Comparison of ENCODE assay signal across 8 mouse cellular contexts in the genomic region with DNA sequence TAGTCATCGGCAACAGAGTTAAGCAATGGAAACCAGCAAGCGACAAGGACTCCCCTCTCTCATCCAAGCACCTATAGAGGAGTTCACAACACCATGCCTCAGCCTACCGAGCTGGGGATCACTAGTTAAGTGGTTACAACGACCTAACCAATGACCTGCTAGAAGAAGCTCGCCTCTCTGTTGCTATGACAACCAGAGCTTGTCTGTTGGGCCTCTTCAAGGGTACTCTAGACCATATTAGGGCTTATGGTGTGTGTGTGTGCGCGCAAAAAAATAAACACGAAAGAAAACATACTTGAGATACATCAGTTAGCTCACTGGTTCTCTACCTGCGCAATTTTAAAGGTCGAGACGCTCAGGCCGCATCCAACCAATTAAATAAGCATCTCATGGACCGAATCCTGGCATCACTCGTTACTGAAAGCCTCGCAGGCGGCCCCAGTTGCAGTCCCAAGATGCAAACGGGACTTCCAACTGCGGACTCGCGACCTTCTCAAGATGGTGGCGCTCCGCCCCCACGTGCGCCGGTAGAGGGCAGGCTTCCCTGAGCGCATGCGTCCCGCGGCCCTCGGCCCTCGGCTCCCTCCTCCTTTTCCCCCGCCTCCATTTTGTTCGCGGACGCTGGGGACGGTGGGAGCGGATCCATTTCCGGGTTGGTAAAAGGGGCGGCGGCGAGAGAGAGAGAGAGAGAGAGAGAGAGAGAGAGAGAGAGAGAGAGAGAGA. TPM values are rescaled to one million over a fixed set of nuclear protein-coding genes. Genes with fewer than 3 reads are reported as not detected.
DNase-seq lines count a peak whose midpoint lies in the region; ATAC-seq and TF ChIP-seq lines count a peak whose summit lies in the region.

Wipf2 (plus strand) TSS at position 611 of the 723 bp plus-strand sequence.

- peaks cover 3 to 11% of the 10 kb centered on the region in 2 experiments for H3K36me3 ChIP-seq in MEL (ENCODE audit: control insufficient read depth in 1 of 2, insufficient read depth in 2 of 2, low read length in 2 of 2)
- peaks cover 24% of the 10 kb centered on the region for H3K36me3 ChIP-seq in hindbrain, embryonic 10.5 days
- peaks cover 6% of the 10 kb centered on the region for H3K36me3 ChIP-seq in lung, postnatal 0 days (ENCODE audit: insufficient read depth, low read length)

- peak in 2 of 3 experiments; percentile 41 to 63; a peak in 4 of 6 replicates for TF ChIP-seq CTCF in MEL (IDR thresholded peaks at IDR 0.05 in 2 of 3, conservative IDR thresholded peaks at IDR 0.05 in 1 of 3; ENCODE audit: control insufficient read depth in 1 of 3, insufficient read depth in 1 of 3, low read depth in 2 of 3, low read length in 3 of 3, poor library complexity in 1 of 3, severe bottlenecking in 1 of 3)
- TF ChIP-seq CTCF in cerebellum, adult 2 months (IDR thresholded peaks at IDR 0.05; ENCODE audit: borderline replicate concordance, insufficient read depth, low read depth, low read length), result peak; percentile 58; the same call in 1 of the 2 replicates
- peak; percentile 83 for TF ChIP-seq CTCF in lung, postnatal 0 days (IDR thresholded peaks at IDR 0.05)

- peaks cover 12% of the 10 kb centered on the region for H3K79me2 ChIP-seq in MEL (ENCODE audit: control insufficient read depth, insufficient read depth, low read length, poor library complexity)

- peak; percentile 93 for ATAC-seq in lung, postnatal 0 days

- H3K9ac ChIP-seq in MEL (ENCODE audit: control insufficient read depth, low read depth, low read length, poor library complexity, severe bottlenecking), result peak within 1 kb of the TSS; percentile 79
- H3K9ac ChIP-seq in lung, postnatal 0 days (replicated peaks; ENCODE audit: low read depth), result peak within 1 kb of the TSS; percentile 48

- H3K4me3 ChIP-seq in MEL (ENCODE audit: control insufficient read depth in 1 of 2, insufficient read depth in 1 of 2, low read depth in 2 of 2, low read length in 2 of 2), result peak within 1 kb of the TSS; percentile 92 to 95
- H3K4me3 ChIP-seq in cerebellum, adult 2 months (replicated peaks; ENCODE audit: insufficient read depth, low read depth, low read length), result peak within 1 kb of the TSS; percentile 100
- H3K4me3 ChIP-seq in hindbrain, embryonic 10.5 days, result peak within 1 kb of the TSS; percentile 71
- peak within 1 kb of the TSS; percentile 73 for H3K4me3 ChIP-seq in lung, postnatal 0 days (ENCODE audit: low read depth, low read length)

- H3K9me3 ChIP-seq in MEL (replicated peaks; ENCODE audit: insufficient read depth, low read length), result no peaks in the 10 kb centered on the region
- H3K9me3 ChIP-seq in hindbrain, embryonic 10.5 days, result no peaks in the 10 kb centered on the region
- H3K9me3 ChIP-seq in lung, postnatal 0 days (ENCODE audit: low read length), result no peaks in the 10 kb centered on the region

- TF ChIP-seq RAD21 in MEL (IDR thresholded peaks at IDR 0.05; ENCODE audit: low read depth, low read length), result no peak

- peaks cover 7 to 16% of the 10 kb centered on the region in 2 experiments for H3K4me1 ChIP-seq in MEL (ENCODE audit: control insufficient read depth in 1 of 2, insufficient read depth in 2 of 2, low read length in 2 of 2)
- H3K4me1 ChIP-seq in cerebellum, adult 2 months (ENCODE audit: control insufficient read depth, insufficient read depth, low read length), result peaks cover 4% of the 10 kb centered on the region; the same call in 1 of the 2 replicates
- peaks cover 32% of the 10 kb centered on the region for H3K4me1 ChIP-seq in hindbrain, embryonic 10.5 days (replicated peaks)
- peaks cover 3% of the 10 kb centered on the region; the same call in 1 of the 2 replicates for H3K4me1 ChIP-seq in lung, postnatal 0 days (ENCODE audit: insufficient read depth, low read depth, low read length)

- H3K27ac ChIP-seq in MEL (ENCODE audit: control insufficient read depth, low read depth, low read length), result peak within 1 kb of the TSS; percentile 80
- peak within 1 kb of the TSS; percentile 87 for H3K27ac ChIP-seq in cerebellum, adult 2 months (ENCODE audit: insufficient read depth, low read length)
- peak within 1 kb of the TSS; percentile 95 for H3K27ac ChIP-seq in hindbrain, embryonic 10.5 days
- peak within 1 kb of the TSS; percentile 91 for H3K27ac ChIP-seq in lung, postnatal 0 days (ENCODE audit: low read length)

- no peaks in the 10 kb centered on the region for H3K27me3 ChIP-seq in MEL (ENCODE audit: control insufficient read depth in 1 of 2, insufficient read depth in 2 of 2, low read length in 2 of 2)
- H3K27me3 ChIP-seq in cerebellum, adult 2 months (ENCODE audit: control insufficient read depth, insufficient read depth, low read length), result no peaks in the 10 kb centered on the region
- H3K27me3 ChIP-seq in hindbrain, embryonic 10.5 days (ENCODE audit: insufficient read depth, poor library complexity, severe bottlenecking), result no peaks in the 10 kb centered on the region
- H3K27me3 ChIP-seq in lung, postnatal 0 days (replicated peaks; ENCODE audit: insufficient read depth, low read length), result no peaks in the 10 kb centered on the region

- peak within 1 kb of the TSS; percentile 69 for H3K4me2 ChIP-seq in lung, postnatal 0 days (replicated peaks; ENCODE audit: low read depth, low read length)

- peak; percentile 91 to 95 for TF ChIP-seq POLR2A in MEL (IDR thresholded peaks at IDR 0.05; ENCODE audit: control insufficient read depth in 1 of 2, insufficient read depth in 1 of 2, low read depth in 1 of 2, low read length in 2 of 2, poor library complexity in 1 of 2)
- peak; percentile 91 for TF ChIP-seq POLR2A in cerebellum, adult 2 months (IDR thresholded peaks at IDR 0.05; ENCODE audit: borderline replicate concordance, insufficient read depth, low read length)

- 7% methylated on average over 38 of the region's 41 CpGs for WGBS in cerebellum, adult 2 months
- WGBS in hindbrain, embryonic 10.5 days, result 6% methylated on average over 41 of the region's 41 CpGs
- 5% methylated on average over 41 of the region's 41 CpGs for WGBS in lung, postnatal 0 days

- TF ChIP-seq EP300 in MEL (IDR thresholded peaks at IDR 0.05; ENCODE audit: low read depth in 1 of 2, low read length in 2 of 2), result peak in 1 of 2 experiments; percentile 44; a peak in 2 of 4 replicates
- no peak for TF ChIP-seq EP300 in lung, postnatal 0 days (IDR thresholded peaks at IDR 0.05)

- peak; percentile 99 for DNase-seq in MEL (ENCODE audit: low read depth, low spot score)
- DNase-seq in cerebellum, adult 2 months, result peak; percentile 94 to 95
- peak; percentile 96 for DNase-seq in forelimb bud, embryonic 11.5 days (ENCODE audit: low read depth, low spot score)
- DNase-seq in hindbrain, embryonic 10.5 days (ENCODE audit: low spot score), result peak; percentile 95
- DNase-seq in layer of hippocampus, adult 9-11 months, result peak; percentile 95
- peak; percentile 98 for DNase-seq in lung, postnatal 0 days (ENCODE audit: low spot score)
- peak; percentile 93 for DNase-seq in ovary, postnatal 14 days (ENCODE audit: low spot score)
- peak; percentile 97 for DNase-seq in thymus, postnatal 14 days

TF ChIP-seq in MEL, 35 proteins besides CTCF, POLR2A, EP300 and RAD21 (continues in another document):
- TF ChIP-seq CHD2 (IDR thresholded peaks at IDR 0.05; ENCODE audit: low read length), result peak; percentile 24; the same call in 1 of the 2 replicates
- TF ChIP-seq ELF1 (IDR thresholded peaks at IDR 0.05; ENCODE audit: low read depth, low read length), result peak; percentile 99
- TF ChIP-seq NRF1 (IDR thresholded peaks at IDR 0.05; ENCODE audit: insufficient read depth, low read depth, low read length, poor library complexity, severe bottlenecking), result peak; percentile 94
- peak; percentile 91 for TF ChIP-seq MYC (IDR thresholded peaks at IDR 0.05; ENCODE audit: low read depth, low read length)
- TF ChIP-seq USF1 (IDR thresholded peaks at IDR 0.05; ENCODE audit: low read depth, low read length), result peak; percentile 87
- no peak for TF ChIP-seq CHD1 (IDR thresholded peaks at IDR 0.05; ENCODE audit: low read depth, low read length)
- no peak for TF ChIP-seq MAFK (IDR thresholded peaks at IDR 0.05; ENCODE audit: borderline replicate concordance, low read depth, low read length)
- TF ChIP-seq MEF2A (IDR thresholded peaks at IDR 0.05; ENCODE audit: extremely low read depth, insufficient replicate concordance, low read depth, low read length, poor library complexity, severe bottlenecking), result 0 out of 2 replicates have a peak, but pooled peaks have one; percentile 59
- no peak for TF ChIP-seq UBTF (IDR thresholded peaks at IDR 0.05; ENCODE audit: borderline replicate concordance, insufficient read depth, low read depth, low read length)
- TF ChIP-seq SIN3A (IDR thresholded peaks at IDR 0.05; ENCODE audit: low read length), result peak; percentile 95
- no peak; the same call in 1 of the 2 replicates for TF ChIP-seq TBP (IDR thresholded peaks at IDR 0.05; ENCODE audit: low read depth, low read length)
- peak; percentile 91 for TF ChIP-seq HCFC1 (IDR thresholded peaks at IDR 0.05; ENCODE audit: low read depth, low read length)
- peak; percentile 91 for TF ChIP-seq ZMIZ1 (IDR thresholded peaks at IDR 0.05; ENCODE audit: low read depth, low read length)
- TF ChIP-seq NELFE (IDR thresholded peaks at IDR 0.05; ENCODE audit: low read depth, low read length), result peak; percentile 93
- peak; percentile 96 for TF ChIP-seq MAX (IDR thresholded peaks at IDR 0.05; ENCODE audit: low read length)
- 0 out of 4 replicates have a peak, but pooled peaks of 1 of the 2 experiments have one; percentile 29 for TF ChIP-seq USF2 (IDR thresholded peaks at IDR 0.05; ENCODE audit: borderline replicate concordance in 1 of 2, insufficient read depth in 1 of 2, low read depth in 1 of 2, low read length in 2 of 2)
- TF ChIP-seq POLR2AphosphoS2 (IDR thresholded peaks at IDR 0.05; ENCODE audit: low read length), result peak; percentile 71
- 0 out of 2 replicates have a peak, but pooled peaks have one; percentile 24 for TF ChIP-seq MYB (IDR thresholded peaks at IDR 0.05; ENCODE audit: low read depth, low read length)
- peak; percentile 75 for TF ChIP-seq ETS1 (IDR thresholded peaks at IDR 0.05; ENCODE audit: low read depth, low read length)
- peak; percentile 17; the same call in 1 of the 2 replicates for TF ChIP-seq SMC3 (IDR thresholded peaks at IDR 0.05; ENCODE audit: low read depth, low read length)
- no peak for TF ChIP-seq RCOR1 (IDR thresholded peaks at IDR 0.05; ENCODE audit: low read depth, low read length)
- TF ChIP-seq GABPA (IDR thresholded peaks at IDR 0.05; ENCODE audit: low read depth, low read length), result peak; percentile 42; the same call in 1 of the 2 replicates

RNA-seq across cellular contexts. Expression of gene Wipf2, which starts in this region (rescaled TPM):
- total RNA-seq in MEL (2012; rRNA removed), result 2.9 and 3.2 TPM in 2 replicates
- 1 to 10 TPM in 1 of 2 experiments, not detected in 1; 7.1 TPM for polyA plus RNA-seq in MEL (2012; ENCODE audit: insufficient read depth in 1 of 2, insufficient read length in 2 of 2, low read depth in 1 of 2, low replicate concordance in 2 of 2, missing spikeins in 1 of 2)
- 25.8 and 27.3 TPM in 2 replicates for polyA plus RNA-seq in cerebellum, adult 2 months (2012; rRNA removed)
- polyA plus RNA-seq in hindbrain, embryonic 10.5 days (2016; fragmentation: Nextera tagmentation; extraction: Ambion mirVana), result 4.6 and 4.7 TPM in 2 replicates
- polyA plus RNA-seq in lung, postnatal 0 days (2015; fragmentation: Nextera tagmentation; extraction: Ambion mirVana), result 4.0 and 4.1 TPM in 2 replicates

Comparison
In these comparisons a context has a peak if more than half of its experiments do, and no peak if none do; other contexts are left out.
1. Peak in every context shown above with its lines: DNase-seq, ATAC-seq, H3K4me3 ChIP-seq and H3K27ac ChIP-seq.